Mouse (Mus musculus) left cerebral cortex, adult 18-20 months (tissue): ENCODE data around the gene Ccdc113. TPM values are rescaled to one million over a fixed set of nuclear protein-coding genes. Genes with fewer than 3 reads are reported as not detected.
"Not testable (repeated sequence)": the region's sequence is repeated elsewhere in the genome, so short reads cannot be mapped to it uniquely, and the experiment has no call there.

Source experiments
- DNase-seq, 2 experiments: peaks; one replicate each; pipeline ENCODE4 v3.0.0; 2021 to 2022; ENCODE audit warnings: low spot score in 2 of 2, mixed read lengths in 1 of 2
- total RNA-seq, 2 experiments: library from RNA; stranded (reverse); gene quantifications; 2 replicates each; pipeline ENCODE4 v1.2.3; 2021

Gene Ccdc113
- total RNA-seq, 2 experiments from 2014 or later, result 3.3 to 3.4 TPM

DNA sequence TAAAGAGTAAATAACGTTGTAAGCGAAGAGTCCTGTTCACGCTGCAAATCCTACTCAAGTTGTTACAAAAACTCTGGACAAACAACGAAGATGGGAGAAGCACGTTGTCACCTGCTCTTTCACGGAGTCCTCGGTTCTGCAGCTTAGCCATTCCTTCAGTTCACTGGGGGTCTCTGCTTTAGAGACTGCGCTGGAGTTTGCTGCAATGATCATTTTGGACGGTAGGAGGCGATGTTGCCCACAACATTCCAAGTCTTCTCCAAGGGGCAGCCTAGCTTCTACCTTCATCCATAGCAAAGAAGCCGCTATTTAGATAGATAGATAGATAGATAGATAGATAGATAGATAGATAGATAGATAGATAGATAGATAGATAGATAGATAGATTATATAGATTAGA, 66.0 kb downstream of the Ccdc113 start:
- peak; percentile 70 to 76 for DNase-seq

DNA sequence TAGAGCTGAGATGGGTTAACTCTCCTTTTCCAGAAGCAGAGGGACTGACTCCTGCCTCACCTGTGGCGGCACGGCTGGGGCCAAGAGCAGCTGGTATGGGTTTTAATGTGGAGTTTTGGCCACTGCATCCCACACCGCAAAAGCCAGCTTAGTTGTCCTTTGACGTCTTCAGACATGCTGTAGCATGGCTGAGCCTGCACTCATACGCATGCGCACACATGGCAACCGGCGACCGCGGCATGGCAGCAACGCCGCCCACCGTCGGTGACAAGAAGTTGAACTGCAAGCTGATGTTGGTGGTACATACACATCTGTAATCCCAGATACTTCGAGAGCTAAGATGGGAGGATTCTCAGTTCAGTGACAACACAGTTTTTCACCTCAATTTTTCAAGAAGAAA, 67.4 kb downstream of the Ccdc113 start:
- no peak for DNase-seq

DNA sequence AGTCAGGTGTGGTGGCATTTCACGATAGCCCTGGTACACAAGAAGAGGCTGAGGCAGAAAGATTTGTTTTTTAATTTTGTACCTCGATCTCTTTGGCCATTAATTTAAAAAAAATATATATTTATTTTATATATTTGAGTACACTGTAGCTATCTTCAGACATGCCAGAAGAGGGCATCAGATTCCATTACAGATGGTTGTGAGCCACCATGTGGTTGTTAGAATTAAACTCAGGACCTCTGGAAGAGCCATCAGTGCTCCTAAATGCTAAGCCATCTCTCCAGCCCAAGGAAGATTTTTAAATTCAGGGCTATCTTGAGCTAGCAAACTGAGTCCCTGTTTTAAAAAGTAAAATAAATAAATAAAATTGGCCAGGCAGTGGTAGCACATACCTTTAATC, 68.3 kb downstream of the Ccdc113 start:
- DNase-seq, result no peak

DNA sequence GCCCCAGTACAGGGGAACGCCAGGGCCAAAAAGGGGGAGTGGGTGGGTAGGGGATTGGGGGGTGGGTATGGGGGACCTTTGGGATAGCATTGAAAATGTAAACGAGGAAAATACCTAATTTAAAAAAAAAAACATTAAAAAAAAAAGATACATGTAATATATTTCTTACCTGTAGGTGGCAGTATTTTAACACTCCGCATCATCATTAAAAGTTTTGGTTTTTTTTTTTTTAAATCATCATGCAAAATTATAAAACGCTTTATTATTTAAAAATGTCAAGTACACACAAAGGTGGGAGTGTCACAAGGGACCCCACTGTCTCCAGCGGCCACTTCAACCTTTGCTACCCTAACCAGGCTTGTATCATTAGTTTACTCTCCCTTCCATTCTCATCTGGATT, 72.6 kb downstream of the Ccdc113 start:
- DNase-seq, result not testable (repeated sequence)

DNA sequence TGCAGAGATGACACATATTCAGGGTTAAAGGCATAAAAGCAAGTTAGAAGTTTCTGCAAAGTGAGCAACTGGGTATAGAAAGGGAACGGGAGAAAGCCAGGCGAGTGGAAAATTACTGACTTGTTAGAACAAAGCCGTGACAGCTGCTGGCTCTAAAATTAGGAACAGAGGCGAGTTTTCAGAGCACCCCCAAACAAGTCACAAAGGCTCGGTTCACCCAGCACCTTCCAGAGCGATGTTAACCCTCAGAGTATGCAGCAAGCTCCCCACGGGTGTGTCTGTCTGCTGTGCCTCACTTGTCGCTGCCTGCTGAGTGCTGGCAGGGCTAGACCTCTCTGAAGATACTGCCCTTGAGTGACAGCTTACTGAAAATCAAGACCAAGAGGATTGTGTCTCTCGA, 73.3 kb downstream of the Ccdc113 start:
- peak; percentile 31 to 61 for DNase-seq

Other genes starting within 250 kb of the Ccdc113 start
- under 1 TPM; 0.16 to 0.49 TPM for gene Cngb1, start 227.5 kb upstream of the Ccdc113 start, total RNA-seq
- not detected for gene Tepp, start 223.5 kb upstream of the Ccdc113 start, total RNA-seq
- gene Zfp319, start 202.1 kb upstream of the Ccdc113 start, total RNA-seq, result 10 to 100 TPM; 17.2 to 18.3 TPM
- 10 to 100 TPM; 11.6 to 12.3 TPM for gene Usb1, start 201.8 kb upstream of the Ccdc113 start, total RNA-seq
- gene Mmp15, start 181.8 kb upstream of the Ccdc113 start, total RNA-seq, result 10 to 100 TPM; 12.6 to 15.3 TPM
- gene Cfap20, start 99.2 kb upstream of the Ccdc113 start, total RNA-seq, result 10 to 100 TPM; 58.8 to 60.7 TPM
- gene Csnk2a2, start 44.0 kb upstream of the Ccdc113 start, total RNA-seq, result 10 to 100 TPM; 81.8 to 92.0 TPM
- not detected for gene Prss54, start 42.3 kb downstream of the Ccdc113 start, total RNA-seq
- 1 to 10 TPM; 2.0 to 2.8 TPM for gene Gins3, start 99.4 kb downstream of the Ccdc113 start, total RNA-seq
- gene Ndrg4, start 142.9 kb downstream of the Ccdc113 start, total RNA-seq, result 1,000 to 10,000 TPM; 1,666 to 1,729 TPM
- gene Setd6, start 181.8 kb downstream of the Ccdc113 start, total RNA-seq, result 10 to 100 TPM; 17.2 to 17.6 TPM